Mouse (Mus musculus) neutrophil, adult 83 days (primary cell): ENCODE results near the gene Afp. TPM values are rescaled to one million over a fixed set of nuclear protein-coding genes. Genes with fewer than 3 reads are reported as not detected.

Experiments used
- total RNA-seq, 2 experiments: library from RNA; stranded (reverse); gene quantifications; one replicate each; pipeline ENCODE4 v1.2.4; 2023

Gene Afp
- total RNA-seq = not detected

DNA sequence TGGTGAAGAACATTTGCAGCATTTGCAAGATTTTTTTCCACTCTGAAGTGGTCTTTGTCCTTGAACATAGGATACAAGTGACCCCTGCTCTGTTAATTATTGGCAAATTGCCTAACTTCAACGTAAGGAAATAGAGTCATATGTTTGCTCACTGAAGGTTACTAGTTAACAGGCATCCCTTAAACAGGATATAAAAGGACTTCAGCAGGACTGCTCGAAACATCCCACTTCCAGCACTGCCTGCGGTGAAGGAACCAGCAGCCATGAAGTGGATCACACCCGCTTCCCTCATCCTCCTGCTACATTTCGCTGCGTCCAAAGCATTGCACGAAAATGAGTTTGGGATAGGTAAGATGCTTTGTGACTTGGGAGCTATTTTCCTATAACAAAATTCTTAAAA, at the start of gene Afp:
Gene Afp (plus strand): TSS at position 220 of the 400 bp plus-strand sequence.

DNA sequence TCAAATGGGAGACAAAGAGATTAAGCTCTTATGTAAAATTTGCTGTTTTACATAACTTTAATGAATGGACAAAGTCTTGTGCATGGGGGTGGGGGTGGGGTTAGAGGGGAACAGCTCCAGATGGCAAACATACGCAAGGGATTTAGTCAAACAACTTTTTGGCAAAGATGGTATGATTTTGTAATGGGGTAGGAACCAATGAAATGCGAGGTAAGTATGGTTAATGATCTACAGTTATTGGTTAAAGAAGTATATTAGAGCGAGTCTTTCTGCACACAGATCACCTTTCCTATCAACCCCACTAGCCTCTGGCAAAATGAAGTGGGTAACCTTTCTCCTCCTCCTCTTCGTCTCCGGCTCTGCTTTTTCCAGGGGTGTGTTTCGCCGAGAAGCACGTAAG, 29.9 kb upstream of the Afp start, which contains the start of gene Alb:
Gene Alb (plus strand): TSS at position 279 of the 400 bp plus-strand sequence.

DNA sequence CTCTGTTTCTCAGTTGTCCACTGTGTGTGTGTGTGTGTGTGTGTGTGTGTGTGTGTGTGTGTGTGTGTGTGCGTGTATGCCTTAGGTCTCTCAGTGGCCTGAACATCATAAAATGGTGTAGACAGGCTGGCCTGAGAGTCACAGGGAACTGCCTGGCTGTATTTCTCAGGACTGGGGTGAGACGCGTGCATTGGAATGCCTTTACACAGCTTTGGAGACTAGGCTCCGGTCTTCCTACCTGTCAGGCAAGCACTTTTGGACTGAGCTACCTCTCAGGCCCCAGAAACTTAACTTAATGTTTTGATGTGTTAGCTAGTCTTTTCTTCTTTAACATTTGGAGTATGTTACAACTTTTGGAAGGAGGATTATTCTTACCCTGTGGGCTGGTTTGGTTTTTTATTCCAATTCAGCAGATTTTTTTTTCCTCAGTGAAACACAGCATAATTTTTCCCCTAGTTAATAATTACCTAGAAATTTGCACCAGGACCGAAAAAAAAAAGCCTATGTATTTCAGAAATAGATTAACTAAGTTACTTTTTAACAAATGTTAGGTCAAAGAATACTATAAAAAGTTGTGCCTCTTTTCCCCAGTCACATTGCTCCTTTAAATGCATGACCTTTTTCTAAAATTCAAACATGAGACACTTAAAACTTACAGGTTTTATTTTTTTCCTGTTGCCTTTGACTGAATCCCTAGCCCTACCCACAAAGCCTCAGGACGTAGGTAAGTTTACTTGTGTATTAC, 28.0 kb downstream of the Afp start, which contains the start of gene Afm:
Gene Afm (plus strand): TSS at position 577 of the 745 bp plus-strand sequence.

Other genes starting within 250 kb of the Afp start
- gene Ankrd17, start 124.2 kb upstream of the Afp start, total RNA-seq = 10 to 100 TPM; 63.1 to 76.8 TPM
- 1 to 10 TPM; 1.2 to 1.3 TPM for gene Gm9958, start 123.5 kb upstream of the Afp start, total RNA-seq
- gene Alb, start 29.8 kb upstream of the Afp start, total RNA-seq = not detected
- not detected for gene Afm, start 28.2 kb downstream of the Afp start, total RNA-seq
- not detected for gene 5830473C10Rik, start 70.4 kb downstream of the Afp start, total RNA-seq
- under 1 TPM; 0.15 to 0.53 TPM for gene Rassf6, start 149.9 kb downstream of the Afp start, total RNA-seq